Mouse (Mus musculus): Measurements from ENCODE around the gene Ago4.

- no peak for TF ChIP-seq EP300 (optimal IDR thresholded peaks at IDR 0.05)
- TF ChIP-seq CTCF (IDR thresholded peaks at IDR 0.05; ENCODE audit: low read depth) = peak; percentile 28
Measured at GRCm38 (mm10) chr4:126486217-126486616, 47.1 kb downstream of the Ago4 start.

Measured in stomach, postnatal 0 days (tissue).